Mouse (Mus musculus): ENCODE results near the gene Gabrr3. TPM values are rescaled to one million over a fixed set of nuclear protein-coding genes. Genes with fewer than 3 reads are reported as not detected.

Gabrr3 gene
- polyA plus RNA-seq (2012; ENCODE audit: low replicate concordance), result not detected in 2 replicates

GRCm38 (mm10) chr16:59407032-59407431 is at the start of gene Gabrr3:
Gabrr3 (plus strand) TSS chr16:59407332.

GRCm38 (mm10) chr16:59363893-59364292 is 43.2 kb upstream of the Gabrr3 start, which contains the start of gene Olfr209:
Olfr209 (minus strand) TSS chr16:59363993.

GRCm38 (mm10) chr16:59471637-59472278 is 64.6 kb downstream of the Gabrr3 start, which contains the start of gene Riox2:
Riox2 (plus strand) TSS chr16:59471775.

Other genes with a start within 250 kb of the Gabrr3 start
- not detected in 2 replicates for gene Olfr196, start 236.9 kb upstream of the Gabrr3 start, polyA plus RNA-seq (2012; ENCODE audit: low replicate concordance)
- not detected in 2 replicates for gene Olfr198, start 203.8 kb upstream of the Gabrr3 start, polyA plus RNA-seq (2012; ENCODE audit: low replicate concordance)
- not detected in 2 replicates for gene Olfr199, start 187.6 kb upstream of the Gabrr3 start, polyA plus RNA-seq (2012; ENCODE audit: low replicate concordance)
- gene Olfr201, start 134.7 kb upstream of the Gabrr3 start, polyA plus RNA-seq (2012; ENCODE audit: low replicate concordance), result not detected in 2 replicates
- gene Olfr202, start 120.5 kb upstream of the Gabrr3 start, polyA plus RNA-seq (2012; ENCODE audit: low replicate concordance), result not detected in 2 replicates
- not detected in 2 replicates for gene Olfr203, start 108.5 kb upstream of the Gabrr3 start, polyA plus RNA-seq (2012; ENCODE audit: low replicate concordance)
- not detected in 2 replicates for gene Olfr204, start 89.1 kb upstream of the Gabrr3 start, polyA plus RNA-seq (2012; ENCODE audit: low replicate concordance)
- gene Olfr205, start 76.2 kb upstream of the Gabrr3 start, polyA plus RNA-seq (2012; ENCODE audit: low replicate concordance), result not detected in 2 replicates
- not detected in 2 replicates for gene Olfr206, start 58.1 kb upstream of the Gabrr3 start, polyA plus RNA-seq (2012; ENCODE audit: low replicate concordance)
- gene Olfr209, start 43.3 kb upstream of the Gabrr3 start, polyA plus RNA-seq (2012; ENCODE audit: low replicate concordance), result not detected in 2 replicates
- gene Riox2, start 64.4 kb downstream of the Gabrr3 start, polyA plus RNA-seq (2012; ENCODE audit: low replicate concordance), result 4.0 and 4.1 TPM in 2 replicates
- gene Crybg3, start 193.6 kb downstream of the Gabrr3 start, polyA plus RNA-seq (2012; ENCODE audit: low replicate concordance), result 1.1 and 2.4 TPM in 2 replicates
- 0.33 and 0.66 TPM in 2 replicates for gene Arl6, start 232.1 kb downstream of the Gabrr3 start, polyA plus RNA-seq (2012; ENCODE audit: low replicate concordance)

Data from hematopoietic multipotent progenitor cell, adult 10-12 weeks (in vitro differentiated cells).